Mouse (Mus musculus) kidney, embryonic 14.5 days (tissue): ENCODE data around the gene Foxp1. TPM values are rescaled to one million over a fixed set of nuclear protein-coding genes. Genes with fewer than 3 reads are reported as not detected.

Experiments
- ATAC-seq: fragments of 200-750 bp; cut with Nextera tagmentation; 2 replicates; pipeline ENCODE4 v1.8.0; 2017; ENCODE audit warnings: moderate number of reproducible peaks, mild to moderate bottlenecking, moderate TSS enrichment, moderate library complexity; ENCODE audit not compliant: low FRiP score, low TSS enrichment
- H3K27ac ChIP-seq: fragments of 300-500 bp; sonication (generic); 2 replicates; pipeline ENCODE4 v1.5.1; 2014; ENCODE audit warnings: low read depth, mild to moderate bottlenecking, low read length, moderate library complexity, mixed read lengths
- H3K27me3 ChIP-seq: fragments of 300-500 bp; sonication (generic); 2 replicates; pipeline ENCODE4 v1.6.1; 2014; ENCODE audit warnings: mild to moderate bottlenecking, low read length; ENCODE audit not compliant: control insufficient read depth, insufficient read depth
- H3K36me3 ChIP-seq: fragments of 300-500 bp; sonication (generic); 2 replicates; pipeline ENCODE4 v1.6.1; 2014; ENCODE audit warnings: low read length, mixed read lengths; ENCODE audit not compliant: control insufficient read depth, insufficient read depth
- H3K4me1 ChIP-seq: fragments of 300-500 bp; sonication (generic); 2 replicates; pipeline ENCODE4 v1.6.1; 2014; ENCODE audit warnings: low read length, mixed read lengths; ENCODE audit not compliant: control insufficient read depth, insufficient read depth
- H3K4me2 ChIP-seq: fragments of 300-500 bp; sonication (generic); replicated peaks from 2 replicates; pipeline ENCODE4 v1.6.1; 2014; ENCODE audit warnings: low read depth, mild to moderate bottlenecking, low read length
- H3K4me3 ChIP-seq: fragments of 300-500 bp; sonication (generic); 2 replicates; pipeline ENCODE4 v1.5.1; 2014; ENCODE audit warnings: mild to moderate bottlenecking, low read length
- H3K9ac ChIP-seq: fragments of 300-500 bp; sonication (generic); 2 replicates; pipeline ENCODE4 v1.6.1; 2014; ENCODE audit warnings: low read depth, mild to moderate bottlenecking, low read length, moderate library complexity
- H3K9me3 ChIP-seq: fragments of 300-500 bp; sonication (generic); 2 replicates; pipeline ENCODE4 v1.6.1; 2016; ENCODE audit warnings: low read length; ENCODE audit not compliant: control insufficient read depth
- WGBS: fragments of 180-500 bp; shearing (Covaris S2); extraction: QIAGEN DNeasy Blood & Tissue Kit; methylation state at CpG from one replicate; pipeline ENCODE4 v1.1.7; 2014; 5-methylcytosine and 5-hydroxymethylcytosine counted together
- polyA plus RNA-seq: library from polyadenylated mRNA; unstranded; fragments of >200 nt; fragmentation: Nextera tagmentation; extraction: Ambion mirVana; gene quantifications from 2 replicates; pipeline ENCODE4 v1.2.1, GENCODE M21; 2014

Gene Foxp1
- polyA plus RNA-seq, 1 experiment from 2014 or later, result 67.4 TPM

- Histone ChIP-seq H3K4me1 (peaks cover 10% of the 10 kb centered on the region; the same call in 1 of the 2 replicates), H3K9me3 (no peaks in the 10 kb centered on the region), H3K27ac (no peak overlapping the region), H3K36me3 (no peaks in the 10 kb centered on the region), H3K9ac (no peak overlapping the region), H3K27me3 (no peaks in the 10 kb centered on the region), H3K4me2 (no peak overlapping the region), H3K4me3 (no peak overlapping the region)
- no peak for ATAC-seq
- 88% methylated on average over 12 of the region's 12 CpGs for whole genome bisulfite sequencing
These were observed 75.6 kb downstream of the Foxp1 start for GRCm38 (mm10) chr6:99446801-99447415.

GRCm38 (mm10) chr6:99443460-99443859 is 79.1 kb downstream of the Foxp1 start:
- Histone ChIP-seq H3K36me3 (no peaks in the 10 kb centered on the region), H3K4me2 (no peak overlapping the region), H3K27me3 (no peaks in the 10 kb centered on the region), H3K4me3 (no peak overlapping the region), H3K9ac (no peak overlapping the region), H3K9me3 (no peaks in the 10 kb centered on the region), H3K4me1 (peaks cover 26% of the 10 kb centered on the region), H3K27ac (no peak overlapping the region)
- no peak for ATAC-seq
- 70% methylated on average over 5 of the region's 5 CpGs for WGBS

- no peaks in the 10 kb centered on the region for H3K36me3 ChIP-seq
- no peak overlapping the region for H3K27ac ChIP-seq
- peaks cover 30% of the 10 kb centered on the region for H3K4me1 ChIP-seq
- no peak overlapping the region for H3K4me3 ChIP-seq
- no peak overlapping the region for H3K4me2 ChIP-seq
- WGBS, result 46% methylated on average over 7 of the region's 7 CpGs
- no peaks in the 10 kb centered on the region for H3K9me3 ChIP-seq
- no peak for ATAC-seq
- H3K9ac ChIP-seq, result no peak overlapping the region
- H3K27me3 ChIP-seq, result no peaks in the 10 kb centered on the region
These were observed 81.4 kb downstream of the Foxp1 start for GRCm38 (mm10) chr6:99441100-99441499.

GRCm38 (mm10) chr6:99440606-99441005 is 81.9 kb downstream of the Foxp1 start:
- WGBS, result 89% methylated on average over 2 of the region's 2 CpGs
- Histone ChIP-seq H3K9me3 (no peaks in the 10 kb centered on the region), H3K4me3 (no peak overlapping the region), H3K9ac (no peak overlapping the region), H3K36me3 (no peaks in the 10 kb centered on the region), H3K27me3 (no peaks in the 10 kb centered on the region), H3K4me2 (no peak overlapping the region), H3K27ac (no peak overlapping the region), H3K4me1 (peaks cover 30% of the 10 kb centered on the region)
- no peak; the same call in 1 of the 2 replicates for ATAC-seq

- H3K4me3 ChIP-seq, result no peak overlapping the region
- 0 out of 2 replicates have a peak, but pooled peaks cover 3% of the 10 kb centered on the region for H3K36me3 ChIP-seq
- H3K27ac ChIP-seq, result peak overlapping the region; percentile 67; the same call in 1 of the 2 replicates
- peaks cover 30% of the 10 kb centered on the region for H3K4me1 ChIP-seq
- H3K9me3 ChIP-seq, result no peaks in the 10 kb centered on the region
- H3K9ac ChIP-seq, result no peak overlapping the region; the same call in 1 of the 2 replicates
- WGBS, result 3% methylated on average over 9 of the region's 9 CpGs
- ATAC-seq, result peak; percentile 87
- H3K4me2 ChIP-seq, result peak overlapping the region; percentile 9; the same call in 1 of the 2 replicates
- H3K27me3 ChIP-seq, result no peaks in the 10 kb centered on the region
These were observed 82.6 kb downstream of the Foxp1 start for GRCm38 (mm10) chr6:99439878-99440361.

GRCm38 (mm10) chr6:99439214-99439877 is 83.2 kb downstream of the Foxp1 start:
- Histone ChIP-seq H3K4me1 (peaks cover 30% of the 10 kb centered on the region), H3K9me3 (no peaks in the 10 kb centered on the region), H3K9ac (no peak overlapping the region; the same call in 1 of the 2 replicates), H3K27me3 (no peaks in the 10 kb centered on the region), H3K4me3 (no peak overlapping the region), H3K4me2 (no peak overlapping the region; the same call in 1 of the 2 replicates), H3K27ac (peak overlapping the region; percentile 67; the same call in 1 of the 2 replicates), H3K36me3 (0 out of 2 replicates have a peak, but pooled peaks cover 7% of the 10 kb centered on the region)
- 9% methylated on average over 9 of the region's 9 CpGs for WGBS
- no peak for ATAC-seq

GRCm38 (mm10) chr6:99436371-99436770 is 86.2 kb downstream of the Foxp1 start:
- no peak overlapping the region for H3K27ac ChIP-seq
- WGBS, result 91% methylated on average over 6 of the region's 6 CpGs
- H3K36me3 ChIP-seq, result peaks cover 9% of the 10 kb centered on the region; the same call in 1 of the 2 replicates
- H3K27me3 ChIP-seq, result no peaks in the 10 kb centered on the region
- H3K4me1 ChIP-seq, result peaks cover 30% of the 10 kb centered on the region
- no peaks in the 10 kb centered on the region for H3K9me3 ChIP-seq
- no peak overlapping the region for H3K4me3 ChIP-seq
- no peak overlapping the region for H3K4me2 ChIP-seq
- no peak for ATAC-seq
- H3K9ac ChIP-seq, result no peak overlapping the region; the same call in 1 of the 2 replicates

- peaks cover 22% of the 10 kb centered on the region for H3K4me1 ChIP-seq
- 94% methylated on average over 10 of the region's 10 CpGs for WGBS
- H3K27me3 ChIP-seq, result no peaks in the 10 kb centered on the region
- ATAC-seq, result no peak
- no peaks in the 10 kb centered on the region for H3K9me3 ChIP-seq
- H3K9ac ChIP-seq, result no peak overlapping the region
- no peak overlapping the region for H3K4me2 ChIP-seq
- peaks cover 9% of the 10 kb centered on the region; the same call in 1 of the 2 replicates for H3K36me3 ChIP-seq
- H3K27ac ChIP-seq, result no peak overlapping the region
- no peak overlapping the region for H3K4me3 ChIP-seq
These were observed 87.4 kb downstream of the Foxp1 start for GRCm38 (mm10) chr6:99435140-99435539.

GRCm38 (mm10) chr6:99433006-99433405 is 89.5 kb downstream of the Foxp1 start:
- Histone ChIP-seq H3K9me3 (no peaks in the 10 kb centered on the region), H3K27ac (no peak overlapping the region), H3K4me3 (no peak overlapping the region), H3K9ac (no peak overlapping the region), H3K4me1 (peaks cover 4% of the 10 kb centered on the region; the same call in 1 of the 2 replicates), H3K4me2 (no peak overlapping the region), H3K27me3 (no peaks in the 10 kb centered on the region), H3K36me3 (peaks cover 9% of the 10 kb centered on the region; the same call in 1 of the 2 replicates)
- 85% methylated on average over 9 of the region's 9 CpGs for WGBS
- ATAC-seq, result no peak
